Mouse (Mus musculus): Measurements from ENCODE around the gene Jam3.

Gene Jam3

GRCm38 (mm10) chr9:27109533-27110514 is 45.4 kb downstream of the Jam3 start:
- no peak for DNase-seq

GRCm38 (mm10) chr9:27108451-27108850 is 46.8 kb downstream of the Jam3 start:
- no peak for DNase-seq

GRCm38 (mm10) chr9:27106081-27106480 is 49.1 kb downstream of the Jam3 start:
- DNase-seq: peak; percentile 46

- no peak for DNase-seq
Observed at GRCm38 (mm10) chr9:27101466-27101865, 53.8 kb downstream of the Jam3 start.

- DNase-seq: no peak
Observed at GRCm38 (mm10) chr9:27099474-27099873, 55.7 kb downstream of the Jam3 start.

GRCm38 (mm10) chr9:27098557-27098956 is 56.7 kb downstream of the Jam3 start:
- no peak for DNase-seq

GRCm38 (mm10) chr9:27098092-27098491 is 57.1 kb downstream of the Jam3 start:
- no peak for DNase-seq

- no peak for DNase-seq
Observed at GRCm38 (mm10) chr9:27092916-27093315, 62.3 kb downstream of the Jam3 start.

GRCm38 (mm10) chr9:27090801-27091775 is 64.1 kb downstream of the Jam3 start:
- DNase-seq: peak; percentile 42

- no peak for DNase-seq
Observed at GRCm38 (mm10) chr9:27090134-27090533, 65.1 kb downstream of the Jam3 start.

GRCm38 (mm10) chr9:27087402-27087801 is 67.8 kb downstream of the Jam3 start:
- no peak for DNase-seq

GRCm38 (mm10) chr9:27086256-27086655 is 69.0 kb downstream of the Jam3 start:
- no peak for DNase-seq

GRCm38 (mm10) chr9:27075812-27076211 is 79.4 kb downstream of the Jam3 start:
- no peak for DNase-seq

- DNase-seq: no peak
Observed at GRCm38 (mm10) chr9:27074677-27075076, 80.5 kb downstream of the Jam3 start.

- no peak for DNase-seq
Observed at GRCm38 (mm10) chr9:27070895-27071294, 84.3 kb downstream of the Jam3 start.

- DNase-seq: no peak
Observed at GRCm38 (mm10) chr9:27058341-27058740, 96.9 kb downstream of the Jam3 start.

GRCm38 (mm10) chr9:27049492-27049891 is 105.7 kb downstream of the Jam3 start:
- no peak for DNase-seq
